Mouse (Mus musculus): Measurements from ENCODE around the gene Cd93.

DNA sequence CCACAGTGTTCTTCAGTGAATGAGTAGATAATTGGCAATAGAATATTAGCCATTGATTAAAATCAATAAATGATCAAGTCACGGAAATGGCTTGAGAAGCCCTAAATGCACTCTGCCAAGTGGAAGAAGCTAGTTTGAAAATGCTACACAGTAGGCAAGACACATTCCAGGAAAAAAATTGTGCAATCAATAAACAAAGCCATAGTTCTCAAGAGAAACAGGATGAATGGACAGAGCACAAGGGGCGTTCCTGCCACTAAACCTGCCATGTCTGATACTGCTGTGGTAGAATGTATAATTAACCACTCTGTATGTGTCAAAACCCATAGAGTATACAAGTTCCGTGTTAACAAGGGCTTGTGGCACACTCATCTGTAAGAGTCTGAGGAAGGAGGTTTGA lies 15.8 kb downstream of the Cd93 start:
- TF ChIP-seq POLR2A (IDR thresholded peaks at IDR 0.05; ENCODE audit: insufficient read depth, low read depth, low read length) (no peak), CTCF (IDR thresholded peaks at IDR 0.05) (no peak), EP300 (IDR thresholded peaks at IDR 0.05; ENCODE audit: insufficient read depth, low read depth, low read length) (no peak)

Measured in heart, adult 2 months (tissue).